Mouse (Mus musculus) hindbrain, embryonic 14.5 days (tissue): ENCODE results near the gene Noa1. TPM values are rescaled to one million over a fixed set of nuclear protein-coding genes. Genes with fewer than 3 reads are reported as not detected.

ENCODE experiments used
- ATAC-seq: fragments of 200-750 bp; cut with Nextera tagmentation; 2 replicates; pipeline ENCODE4 v1.8.0; 2017; ENCODE audit warnings: moderate number of reproducible peaks, mild to moderate bottlenecking, moderate TSS enrichment, moderate library complexity; ENCODE audit not compliant: low FRiP score
- DNase-seq: peaks from one replicate; pipeline ENCODE4 v3.0.0-alpha.2; 2015; ENCODE audit warnings: low spot score
- H3K27ac ChIP-seq: fragments of 300-500 bp; sonication (generic); 2 replicates; pipeline ENCODE4 v1.5.1; 2014; ENCODE audit warnings: mild to moderate bottlenecking, moderate library complexity
- H3K27me3 ChIP-seq: fragments of 300-500 bp; sonication (generic); 2 replicates; pipeline ENCODE4 v1.6.1; 2014; ENCODE audit warnings: mild to moderate bottlenecking, low read length, mixed read lengths; ENCODE audit not compliant: control insufficient read depth, insufficient read depth
- H3K36me3 ChIP-seq: fragments of 300-500 bp; sonication (generic); replicated peaks from 2 replicates; pipeline ENCODE4 v1.6.1; 2014; ENCODE audit not compliant: control insufficient read depth, insufficient read depth
- H3K4me1 ChIP-seq: fragments of 300-500 bp; sonication (generic); replicated peaks from 2 replicates; pipeline ENCODE4 v1.6.1; 2014; ENCODE audit warnings: antibody characterized with exemption, low read length, mixed read lengths; ENCODE audit not compliant: control insufficient read depth, insufficient read depth
- H3K4me2 ChIP-seq: fragments of 300-500 bp; sonication (generic); replicated peaks from 2 replicates; pipeline ENCODE4 v1.6.1; 2014; ENCODE audit warnings: mild to moderate bottlenecking, moderate library complexity
- H3K4me3 ChIP-seq: fragments of 300-500 bp; sonication (generic); replicated peaks from 2 replicates; pipeline ENCODE4 v1.5.1; 2014; ENCODE audit warnings: mild to moderate bottlenecking, low read length
- H3K9ac ChIP-seq: fragments of 300-500 bp; sonication (generic); 2 replicates; pipeline ENCODE4 v1.6.1; 2014
- H3K9me3 ChIP-seq: fragments of 300-500 bp; sonication (generic); 2 replicates; pipeline ENCODE4 v1.6.1; 2016; ENCODE audit warnings: low read length; ENCODE audit not compliant: control insufficient read depth
- WGBS: fragments of 180-500 bp; shearing (Covaris S2); extraction: QIAGEN DNeasy Blood & Tissue Kit; methylation state at CpG from one replicate; pipeline ENCODE4 v1.1.7; 2014; 5-methylcytosine and 5-hydroxymethylcytosine counted together
- polyA plus RNA-seq: library from polyadenylated mRNA; unstranded; fragments of >200 nt; fragmentation: Nextera tagmentation; extraction: Ambion mirVana; gene quantifications from 2 replicates; pipeline ENCODE4 v1.2.1, GENCODE M21; 2014

Gene Noa1
- polyA plus RNA-seq, 1 experiment from 2014 or later, result 32.1 TPM

- WGBS, result under 1% methylated on average over 57 of the region's 78 CpGs
- Histone ChIP-seq H3K27ac (peak within 1 kb of the TSS; percentile 84), H3K27me3 (0 out of 2 replicates have a peak, but pooled peaks cover 6% of the 10 kb centered on the region), H3K4me2 (peak within 1 kb of the TSS; percentile 87), H3K4me1 (peaks cover 4% of the 10 kb centered on the region; the same call in 1 of the 2 replicates), H3K4me3 (peak within 1 kb of the TSS; percentile 93), H3K36me3 (peaks cover 13% of the 10 kb centered on the region; the same call in 1 of the 2 replicates), H3K9me3 (no peaks in the 10 kb centered on the region), H3K9ac (peak within 1 kb of the TSS; percentile 76)
- DNase-seq (peak; percentile 75), ATAC-seq (peak; percentile 91)
Observed at GRCm38 (mm10) chr5:77265081-77265670, 44.7 kb downstream of the Noa1 start, which contains the start of gene Rest. TSS of gene Rest (plus strand) at chr5:77265491.

DNA sequence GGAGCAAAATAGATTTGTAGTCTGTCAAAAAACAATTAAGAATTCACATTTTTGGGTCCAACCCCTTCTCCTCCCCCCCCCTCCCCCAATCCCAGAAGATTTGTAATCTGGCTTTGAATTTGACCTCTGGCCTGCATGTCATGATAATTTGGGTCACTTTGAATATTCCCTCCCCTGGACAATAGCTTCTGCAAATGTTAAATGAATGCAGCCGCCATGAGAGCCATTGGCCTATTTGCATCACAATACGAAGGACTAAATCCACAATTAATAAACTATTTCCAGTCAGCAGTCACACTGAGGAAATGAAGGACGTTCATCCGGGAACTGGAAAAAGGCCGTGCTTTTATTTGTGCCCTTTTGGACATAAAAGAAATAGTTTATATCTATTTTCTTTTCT lies 47.8 kb downstream of the Noa1 start:
- H3K27me3 ChIP-seq, result 0 out of 2 replicates have a peak, but pooled peaks cover 6% of the 10 kb centered on the region
- H3K9ac ChIP-seq, result no peak overlapping the region
- H3K4me3 ChIP-seq, result no peak overlapping the region
- ATAC-seq (no peak), DNase-seq (no peak)
- no peak overlapping the region for H3K4me2 ChIP-seq
- 19% methylated on average over 5 of the region's 5 CpGs for WGBS
- no peak overlapping the region for H3K27ac ChIP-seq
- no peaks in the 10 kb centered on the region for H3K36me3 ChIP-seq
- no peaks in the 10 kb centered on the region for H3K9me3 ChIP-seq
- no peaks in the 10 kb centered on the region for H3K4me1 ChIP-seq

DNA sequence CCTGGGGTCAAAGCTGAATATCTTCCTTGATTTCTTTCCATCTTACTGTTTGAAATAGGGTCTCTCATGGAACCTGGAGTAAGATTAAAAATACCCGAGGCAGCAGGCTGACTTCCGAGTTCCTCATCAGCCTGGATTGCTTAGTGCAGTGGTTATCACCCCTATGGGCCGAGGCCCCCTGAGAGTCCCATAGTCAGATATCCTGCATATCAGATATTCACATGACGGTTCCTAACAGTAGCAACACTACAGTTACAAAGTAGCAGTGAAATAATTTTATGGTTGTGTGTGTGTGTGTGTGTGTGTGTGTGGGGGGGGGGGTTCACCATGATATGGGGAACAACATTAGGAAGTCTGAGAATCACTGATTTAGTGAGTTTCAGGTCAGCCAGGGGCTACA lies 48.7 kb downstream of the Noa1 start:
- ATAC-seq, result no peak
- no peak overlapping the region for H3K27ac ChIP-seq
- no peaks in the 10 kb centered on the region for H3K4me1 ChIP-seq

DNA sequence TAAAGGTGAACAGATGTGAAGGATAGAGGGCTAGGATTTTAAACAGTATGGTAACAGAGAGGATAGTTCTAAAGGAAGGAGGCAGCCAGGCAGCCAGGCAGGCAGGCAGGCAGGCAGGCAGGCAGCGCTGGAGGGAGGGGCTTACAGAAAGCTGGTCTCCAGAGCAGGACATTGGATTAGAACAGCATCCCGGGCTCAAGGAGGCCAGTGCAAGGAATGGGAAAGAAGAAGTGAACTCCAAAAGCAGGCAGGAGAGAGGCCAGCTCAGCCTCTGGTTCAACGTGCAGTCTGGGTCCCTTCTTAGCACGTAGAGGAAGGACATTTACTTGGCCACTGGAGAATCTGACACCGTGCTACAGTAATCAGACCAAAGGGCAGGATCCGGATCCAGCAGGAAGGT lies 49.7 kb downstream of the Noa1 start:
- ATAC-seq (no peak), DNase-seq (no peak)
- Histone ChIP-seq H3K9me3 (no peaks in the 10 kb centered on the region), H3K27ac (no peak overlapping the region), H3K27me3 (no peaks in the 10 kb centered on the region), H3K4me3 (no peak overlapping the region), H3K9ac (no peak overlapping the region), H3K4me2 (no peak overlapping the region), H3K36me3 (no peaks in the 10 kb centered on the region), H3K4me1 (no peaks in the 10 kb centered on the region)
- WGBS, result 64% methylated on average over 6 of the region's 6 CpGs

More for the DNA sequence above, 48.7 kb downstream of the Noa1 start:
- Histone ChIP-seq H3K36me3 (no peaks in the 10 kb centered on the region), H3K4me3 (no peak overlapping the region), H3K4me2 (no peak overlapping the region), H3K9me3 (no peaks in the 10 kb centered on the region), H3K27me3 (no peaks in the 10 kb centered on the region), H3K9ac (no peak overlapping the region)
- DNase-seq, result no peak
- WGBS, result 77% methylated on average over 4 of the region's 4 CpGs

DNA sequence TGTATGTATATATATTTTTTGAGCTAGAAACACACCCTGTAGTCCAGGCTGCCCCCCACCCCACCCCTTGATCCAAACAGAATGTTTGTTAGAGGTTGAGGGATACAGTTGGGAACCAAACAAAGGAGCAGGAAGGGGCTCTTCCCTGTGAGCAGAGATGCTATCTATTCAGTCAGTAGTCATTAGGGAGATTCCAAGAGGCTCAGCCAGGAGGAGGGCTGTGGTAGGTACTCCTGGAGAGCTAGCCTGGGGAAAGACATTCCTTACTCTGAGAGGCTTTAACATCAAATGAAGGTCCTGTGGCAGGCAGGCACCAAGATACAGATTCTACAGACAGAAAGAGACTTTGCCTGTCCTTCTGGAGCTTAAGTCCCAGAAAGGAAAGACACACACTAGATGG lies 50.6 kb downstream of the Noa1 start:
- H3K36me3 ChIP-seq, result no peaks in the 10 kb centered on the region
- no peak overlapping the region for H3K27ac ChIP-seq
- no peak for ATAC-seq
- H3K9me3 ChIP-seq, result no peaks in the 10 kb centered on the region
- no peaks in the 10 kb centered on the region for H3K4me1 ChIP-seq
- H3K9ac ChIP-seq, result no peak overlapping the region
- H3K4me3 ChIP-seq, result no peak overlapping the region
- no peak for DNase-seq
- H3K27me3 ChIP-seq, result no peaks in the 10 kb centered on the region
- no peak overlapping the region for H3K4me2 ChIP-seq

DNA sequence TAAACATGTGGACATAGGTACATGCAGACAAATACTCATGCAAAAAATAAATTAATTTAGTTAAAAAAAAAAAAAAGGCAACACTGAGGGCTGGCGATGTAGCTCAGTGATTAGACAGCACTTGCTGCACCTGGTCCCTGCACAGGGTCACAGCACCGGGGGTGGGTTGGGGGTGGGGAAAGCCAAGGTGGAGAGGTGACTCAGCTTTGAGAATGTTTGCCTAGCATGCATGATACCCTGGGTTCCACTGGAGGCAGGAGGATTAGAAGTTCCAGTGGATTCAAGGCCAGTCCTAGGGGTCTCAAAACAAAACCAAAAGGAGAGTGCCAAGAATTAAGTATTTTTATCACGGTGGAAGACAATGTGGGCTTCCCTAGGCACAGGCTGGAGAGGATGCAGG lies 52.3 kb downstream of the Noa1 start:
- ATAC-seq (no peak), DNase-seq (no peak)
- Histone ChIP-seq H3K27ac (no peak overlapping the region), H3K4me1 (no peaks in the 10 kb centered on the region), H3K9me3 (no peaks in the 10 kb centered on the region), H3K9ac (no peak overlapping the region), H3K4me3 (no peak overlapping the region), H3K27me3 (no peaks in the 10 kb centered on the region), H3K36me3 (no peaks in the 10 kb centered on the region), H3K4me2 (no peak overlapping the region)
- 68% methylated on average over 3 of the region's 3 CpGs for WGBS

- Histone ChIP-seq H3K9ac (no peak overlapping the region), H3K9me3 (no peaks in the 10 kb centered on the region), H3K27ac (no peak overlapping the region), H3K27me3 (no peaks in the 10 kb centered on the region), H3K36me3 (no peaks in the 10 kb centered on the region), H3K4me3 (no peak overlapping the region), H3K4me2 (no peak overlapping the region), H3K4me1 (no peaks in the 10 kb centered on the region)
- DNase-seq (no peak), ATAC-seq (no peak)
- WGBS, result 70% methylated on average over 3 of the region's 3 CpGs
Observed at GRCm38 (mm10) chr5:77254402-77254801, 55.5 kb downstream of the Noa1 start.

DNA sequence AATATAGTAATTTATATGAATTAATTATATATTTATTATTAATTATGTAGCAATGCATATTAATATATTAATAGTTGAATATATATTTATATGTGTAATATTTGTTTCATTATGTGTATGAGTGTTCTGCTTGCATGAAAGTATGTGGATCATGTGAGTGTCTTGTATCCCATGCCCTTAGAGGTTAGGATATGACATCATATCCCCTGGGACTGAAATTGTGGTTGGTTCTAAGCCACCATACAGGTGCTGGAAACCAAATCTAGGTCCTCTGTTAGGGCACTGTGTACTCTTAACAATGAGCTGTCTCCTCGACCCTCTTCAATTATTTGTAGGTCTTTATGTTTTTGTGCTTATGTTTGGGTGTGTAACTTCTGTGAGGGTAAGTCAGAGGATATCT lies 56.7 kb downstream of the Noa1 start:
- 86% methylated on average over 1 of the region's 1 CpGs for WGBS
- DNase-seq (no peak), ATAC-seq (no peak)
- no peak overlapping the region for H3K4me3 ChIP-seq
- no peak overlapping the region for H3K9ac ChIP-seq
- H3K9me3 ChIP-seq, result no peaks in the 10 kb centered on the region
- H3K27me3 ChIP-seq, result no peaks in the 10 kb centered on the region
- no peaks in the 10 kb centered on the region for H3K36me3 ChIP-seq
- no peak overlapping the region for H3K27ac ChIP-seq
- no peak overlapping the region for H3K4me2 ChIP-seq
- H3K4me1 ChIP-seq, result no peaks in the 10 kb centered on the region

- Histone ChIP-seq H3K9ac (no peak overlapping the region), H3K4me1 (no peaks in the 10 kb centered on the region), H3K27me3 (no peaks in the 10 kb centered on the region), H3K4me2 (no peak overlapping the region), H3K4me3 (no peak overlapping the region), H3K36me3 (no peaks in the 10 kb centered on the region), H3K9me3 (no peaks in the 10 kb centered on the region), H3K27ac (no peak overlapping the region)
- no peak for ATAC-seq
- WGBS, result 62% methylated on average over 8 of the region's 8 CpGs
- no peak for DNase-seq
Observed at GRCm38 (mm10) chr5:77252115-77252827, 57.6 kb downstream of the Noa1 start.
